Mouse (Mus musculus) liver, embryonic 15.5 days (tissue): Measurements from ENCODE around the gene Olfr896-ps1. TPM values are rescaled to one million over a fixed set of nuclear protein-coding genes. Genes with fewer than 3 reads are reported as not detected.

Experiments used
- ATAC-seq: fragments of 200-750 bp; cut with Nextera tagmentation; 2 replicates; pipeline ENCODE4 v1.8.0; 2017; ENCODE audit warnings: moderate number of reproducible peaks, mild to moderate bottlenecking, moderate library complexity; ENCODE audit not compliant: insufficient read depth
- H3K27ac ChIP-seq: fragments of 300-500 bp; sonication (generic); replicated peaks from 2 replicates; pipeline ENCODE4 v1.5.1; 2015; ENCODE audit warnings: mild to moderate bottlenecking, inconsistent platforms
- H3K27me3 ChIP-seq: fragments of 300-500 bp; sonication (generic); 2 replicates; pipeline ENCODE4 v1.6.1; 2015; ENCODE audit warnings: mild to moderate bottlenecking, inconsistent platforms
- H3K36me3 ChIP-seq: fragments of 300-500 bp; sonication (generic); replicated peaks from 2 replicates; pipeline ENCODE4 v1.6.1; 2015; ENCODE audit warnings: moderate library complexity, mild to moderate bottlenecking, inconsistent platforms
- H3K4me1 ChIP-seq: fragments of 300-500 bp; sonication (generic); replicated peaks from 2 replicates; pipeline ENCODE4 v1.6.1; 2015; ENCODE audit warnings: inconsistent platforms
- H3K4me2 ChIP-seq: fragments of 300-500 bp; sonication (generic); 2 replicates; pipeline ENCODE4 v1.6.1; 2015; ENCODE audit warnings: moderate library complexity, mild to moderate bottlenecking, inconsistent platforms
- H3K4me3 ChIP-seq: fragments of 300-500 bp; sonication (generic); replicated peaks from 2 replicates; pipeline ENCODE4 v1.5.1; 2015; ENCODE audit warnings: mild to moderate bottlenecking, inconsistent platforms
- H3K9ac ChIP-seq: fragments of 300-500 bp; sonication (generic); 2 replicates; pipeline ENCODE4 v1.6.1; 2015; ENCODE audit warnings: moderate library complexity, mild to moderate bottlenecking, inconsistent platforms
- H3K9me3 ChIP-seq: fragments of 300-500 bp; sonication (generic); replicated peaks from 2 replicates; pipeline ENCODE4 v1.6.1; 2016; ENCODE audit warnings: inconsistent platforms
- WGBS: fragments of 180-500 bp; shearing (Covaris S2); methylation state at CpG from one replicate; pipeline ENCODE4 v1.1.7; 2015; ENCODE audit warnings: mixed read lengths; ENCODE audit not compliant: insufficient replicate concordance; 5-methylcytosine and 5-hydroxymethylcytosine counted together
- polyA plus RNA-seq: library from polyadenylated mRNA; unstranded; fragments of >200 nt; fragmentation: Nextera tagmentation; extraction: Ambion mirVana; gene quantifications from 2 replicates; pipeline ENCODE4 v1.2.1, GENCODE M21; 2015

The Olfr896-ps1 gene
- not detected in 2 replicates for polyA plus RNA-seq

GRCm38 (mm10) chr9:38290807-38291206 lies at the start of gene Olfr896-ps1:
TSS of gene Olfr896-ps1 (plus strand) at chr9:38291107.
- Histone ChIP-seq H3K27me3 (no peaks in the 10 kb centered on the region), H3K27ac (no peak within 1 kb of the TSS), H3K4me3 (no peak within 1 kb of the TSS), H3K9ac (no peak within 1 kb of the TSS), H3K9me3 (no peaks in the 10 kb centered on the region), H3K36me3 (no peaks in the 10 kb centered on the region), H3K4me1 (no peaks in the 10 kb centered on the region), H3K4me2 (no peak within 1 kb of the TSS)
- 59% methylated on average over 1 of the region's 1 CpGs for WGBS
- ATAC-seq = no peak

GRCm38 (mm10) chr9:38252474-38252873 lies 38.4 kb upstream of the Olfr896-ps1 start, which contains the start of gene Olfr143:
TSS of gene Olfr143 (plus strand) at chr9:38252774.
- Histone ChIP-seq H3K9ac (no peak within 1 kb of the TSS), H3K27ac (no peak within 1 kb of the TSS), H3K4me1 (no peaks in the 10 kb centered on the region), H3K36me3 (no peaks in the 10 kb centered on the region), H3K27me3 (no peaks in the 10 kb centered on the region), H3K9me3 (no peaks in the 10 kb centered on the region), H3K4me2 (no peak within 1 kb of the TSS), H3K4me3 (no peak within 1 kb of the TSS)
- no peak for ATAC-seq

- no peaks in the 10 kb centered on the region for H3K4me1 ChIP-seq
- H3K36me3 ChIP-seq = no peaks in the 10 kb centered on the region
- H3K9me3 ChIP-seq = no peaks in the 10 kb centered on the region
- H3K4me3 ChIP-seq = no peak within 1 kb of the TSS
- no peak within 1 kb of the TSS for H3K27ac ChIP-seq
- H3K4me2 ChIP-seq = no peak within 1 kb of the TSS
- ATAC-seq = no peak
- no peaks in the 10 kb centered on the region for H3K27me3 ChIP-seq
- H3K9ac ChIP-seq = no peak within 1 kb of the TSS
Measured at GRCm38 (mm10) chr9:38267551-38267950, 23.4 kb upstream of the Olfr896-ps1 start, which contains the start of gene Olfr895. TSS of gene Olfr895 (plus strand) at chr9:38267851.

- H3K36me3 ChIP-seq = no peaks in the 10 kb centered on the region
- H3K4me3 ChIP-seq = no peak within 1 kb of the TSS
- WGBS = 45% methylated on average over 3 of the region's 3 CpGs
- no peaks in the 10 kb centered on the region for H3K27me3 ChIP-seq
- no peak within 1 kb of the TSS for H3K4me2 ChIP-seq
- no peak for ATAC-seq
- H3K9me3 ChIP-seq = no peaks in the 10 kb centered on the region
- H3K9ac ChIP-seq = no peak within 1 kb of the TSS
- H3K4me1 ChIP-seq = no peaks in the 10 kb centered on the region
- no peak within 1 kb of the TSS for H3K27ac ChIP-seq
Measured at GRCm38 (mm10) chr9:38328760-38329159, 37.9 kb downstream of the Olfr896-ps1 start, which contains the start of gene Olfr25. TSS of gene Olfr25 (plus strand) at chr9:38329060.

Other genes starting within 250 kb of the Olfr896-ps1 start
- not detected in 2 replicates for gene Olfr884, start 244.6 kb upstream of the Olfr896-ps1 start, polyA plus RNA-seq
- gene Olfr885, start 229.8 kb upstream of the Olfr896-ps1 start, polyA plus RNA-seq = not detected in 2 replicates
- not detected in 2 replicates for gene Olfr887, start 207.0 kb upstream of the Olfr896-ps1 start, polyA plus RNA-seq
- not detected in 2 replicates for gene Olfr888, start 183.0 kb upstream of the Olfr896-ps1 start, polyA plus RNA-seq
- 0.09 and 0.13 TPM in 2 replicates for gene Olfr889, start 175.9 kb upstream of the Olfr896-ps1 start, polyA plus RNA-seq
- gene Olfr890, start 148.6 kb upstream of the Olfr896-ps1 start, polyA plus RNA-seq = not detected in 2 replicates
- gene Olfr891, start 110.3 kb upstream of the Olfr896-ps1 start, polyA plus RNA-seq = not detected in 2 replicates
- not detected in 2 replicates for gene Olfr893, start 82.7 kb upstream of the Olfr896-ps1 start, polyA plus RNA-seq
- not detected in 2 replicates for gene Olfr894, start 73.1 kb upstream of the Olfr896-ps1 start, polyA plus RNA-seq
- not detected in 2 replicates for gene Olfr143, start 38.3 kb upstream of the Olfr896-ps1 start, polyA plus RNA-seq
- gene Olfr895, start 23.3 kb upstream of the Olfr896-ps1 start, polyA plus RNA-seq = not detected in 2 replicates
- not detected in 2 replicates for gene Olfr25, start 38.0 kb downstream of the Olfr896-ps1 start, polyA plus RNA-seq
- not detected in 2 replicates for gene Olfr898, start 57.3 kb downstream of the Olfr896-ps1 start, polyA plus RNA-seq
- not detected in 2 replicates for gene Olfr250, start 75.8 kb downstream of the Olfr896-ps1 start, polyA plus RNA-seq
- not detected in 2 replicates for gene Olfr251, start 86.0 kb downstream of the Olfr896-ps1 start, polyA plus RNA-seq
- not detected in 2 replicates for gene Olfr147, start 110.6 kb downstream of the Olfr896-ps1 start, polyA plus RNA-seq
- not detected in 2 replicates for gene Olfr901, start 138.3 kb downstream of the Olfr896-ps1 start, polyA plus RNA-seq
- not detected in 2 replicates for gene Olfr902, start 156.5 kb downstream of the Olfr896-ps1 start, polyA plus RNA-seq
- not detected in 2 replicates for gene Olfr904, start 172.0 kb downstream of the Olfr896-ps1 start, polyA plus RNA-seq
- gene Olfr905, start 180.0 kb downstream of the Olfr896-ps1 start, polyA plus RNA-seq = not detected in 2 replicates
- not detected in 2 replicates for gene Olfr906, start 196.0 kb downstream of the Olfr896-ps1 start, polyA plus RNA-seq
- not detected in 2 replicates for gene Olfr907, start 204.7 kb downstream of the Olfr896-ps1 start, polyA plus RNA-seq
- gene Olfr911-ps1, start 230.5 kb downstream of the Olfr896-ps1 start, polyA plus RNA-seq = not detected in 2 replicates
- gene Olfr910, start 246.7 kb downstream of the Olfr896-ps1 start, polyA plus RNA-seq = not detected in 2 replicates